Mouse (Mus musculus) liver, embryonic 13.5 days (tissue): Measurements from ENCODE around the gene Praf2. TPM values are rescaled to one million over a fixed set of nuclear protein-coding genes. Genes with fewer than 3 reads are reported as not detected.
"Not testable (repeated sequence)": the region's sequence is repeated elsewhere in the genome, so short reads cannot be mapped to it uniquely, and the experiment has no call there.

ENCODE experiments used
- ATAC-seq: fragments of 200-750 bp; cut with Nextera tagmentation; 2 replicates; pipeline ENCODE4 v1.8.0; 2017; ENCODE audit warnings: low read depth, mild to moderate bottlenecking, moderate number of reproducible peaks, moderate library complexity
- DNase-seq: peaks from one replicate; pipeline ENCODE4 v3.0.0; 2022
- H3K27ac ChIP-seq: fragments of 300-500 bp; sonication (generic); 2 replicates; pipeline ENCODE4 v1.5.1; 2015; ENCODE audit warnings: moderate library complexity, mild to moderate bottlenecking, inconsistent platforms
- H3K27me3 ChIP-seq: fragments of 300-500 bp; sonication (generic); 2 replicates; pipeline ENCODE4 v1.6.1; 2015; ENCODE audit warnings: mild to moderate bottlenecking, inconsistent platforms
- H3K36me3 ChIP-seq: fragments of 300-500 bp; sonication (generic); 2 replicates; pipeline ENCODE4 v1.6.1; 2015; ENCODE audit warnings: mild to moderate bottlenecking, inconsistent platforms
- H3K4me1 ChIP-seq: fragments of 300-500 bp; sonication (generic); replicated peaks from 2 replicates; pipeline ENCODE4 v1.6.1; 2015; ENCODE audit warnings: inconsistent platforms
- H3K4me2 ChIP-seq: fragments of 300-500 bp; sonication (generic); 2 replicates; pipeline ENCODE4 v1.6.1; 2015; ENCODE audit warnings: inconsistent platforms, mild to moderate bottlenecking, moderate library complexity
- H3K4me3 ChIP-seq: fragments of 300-500 bp; sonication (generic); replicated peaks from 2 replicates; pipeline ENCODE4 v1.5.1; 2015; ENCODE audit warnings: mild to moderate bottlenecking, inconsistent platforms
- H3K9ac ChIP-seq: fragments of 300-500 bp; sonication (generic); 2 replicates; pipeline ENCODE4 v1.6.1; 2015; ENCODE audit warnings: mild to moderate bottlenecking, inconsistent platforms
- H3K9me3 ChIP-seq: fragments of 300-500 bp; sonication (generic); replicated peaks from 2 replicates; pipeline ENCODE4 v1.6.1; 2016; ENCODE audit warnings: inconsistent platforms
- whole genome bisulfite sequencing: fragments of 180-500 bp; shearing (Covaris S2); methylation state at CpG from one replicate; pipeline ENCODE4 v1.1.7; 2015; ENCODE audit not compliant: insufficient replicate concordance; 5-methylcytosine and 5-hydroxymethylcytosine counted together
- polyA plus RNA-seq: library from polyadenylated mRNA; unstranded; fragments of >200 nt; fragmentation: Nextera tagmentation; extraction: Ambion mirVana; gene quantifications from 2 replicates; pipeline ENCODE4 v1.2.1, GENCODE M21; 2015

Praf2 gene
- polyA plus RNA-seq, 1 experiment from 2014 or later, result 8.3 TPM

- no peak overlapping the region for H3K27ac ChIP-seq
- H3K4me1 ChIP-seq, result peaks cover 16% of the 10 kb centered on the region
- H3K9me3 ChIP-seq, result no peaks in the 10 kb centered on the region
- WGBS, result 65% methylated on average over 14 of the region's 14 CpGs
- no peak overlapping the region for H3K4me2 ChIP-seq
- no peak overlapping the region for H3K4me3 ChIP-seq
- no peaks in the 10 kb centered on the region for H3K36me3 ChIP-seq
- DNase-seq (no peak), ATAC-seq (0 out of 2 replicates have a peak, but pooled peaks have one; percentile 45)
- no peak overlapping the region for H3K9ac ChIP-seq
- H3K27me3 ChIP-seq, result no peaks in the 10 kb centered on the region
These were observed 11.3 kb downstream of the Praf2 start for GRCm38 (mm10) chrX:7739336-7740081.

- H3K27ac ChIP-seq, result peak overlapping the region; percentile 59
- no peaks in the 10 kb centered on the region for H3K27me3 ChIP-seq
- ATAC-seq (peak; percentile 21; the same call in 1 of the 2 replicates), DNase-seq (no peak)
- peaks cover 16% of the 10 kb centered on the region for H3K4me1 ChIP-seq
- no peak overlapping the region for H3K4me3 ChIP-seq
- 57% methylated on average over 10 of the region's 10 CpGs for WGBS
- no peaks in the 10 kb centered on the region for H3K36me3 ChIP-seq
- peak overlapping the region; percentile 9; the same call in 1 of the 2 replicates for H3K9ac ChIP-seq
- peak overlapping the region; percentile 4; the same call in 1 of the 2 replicates for H3K4me2 ChIP-seq
- H3K9me3 ChIP-seq, result no peaks in the 10 kb centered on the region
These were observed 12.0 kb downstream of the Praf2 start for GRCm38 (mm10) chrX:7740082-7740819.

GRCm38 (mm10) chrX:7741103-7741502 is 12.9 kb downstream of the Praf2 start:
- Histone ChIP-seq H3K4me2 (peak overlapping the region; percentile 14; the same call in 1 of the 2 replicates), H3K4me3 (no peak overlapping the region), H3K36me3 (no peaks in the 10 kb centered on the region), H3K4me1 (peaks cover 16% of the 10 kb centered on the region), H3K9ac (no peak overlapping the region), H3K9me3 (no peaks in the 10 kb centered on the region), H3K27me3 (no peaks in the 10 kb centered on the region), H3K27ac (0 out of 2 replicates have a peak overlapping the region, but pooled peaks have one; percentile 59)
- DNase-seq, result no peak
- ATAC-seq, result no peak; the same call in 1 of the 2 replicates
- 42% methylated on average over 5 of the region's 5 CpGs for WGBS

GRCm38 (mm10) chrX:7743470-7743869 is 15.2 kb downstream of the Praf2 start:
- H3K27ac ChIP-seq, result no peak overlapping the region
- peaks cover 16% of the 10 kb centered on the region for H3K4me1 ChIP-seq
- DNase-seq (no peak), ATAC-seq (no peak)
- no peak overlapping the region for H3K4me2 ChIP-seq
- no peak overlapping the region for H3K4me3 ChIP-seq
- H3K27me3 ChIP-seq, result no peaks in the 10 kb centered on the region
- H3K9ac ChIP-seq, result no peak overlapping the region
- no peaks in the 10 kb centered on the region for H3K9me3 ChIP-seq
- H3K36me3 ChIP-seq, result no peaks in the 10 kb centered on the region
- WGBS, result 38% methylated on average over 5 of the region's 5 CpGs

- Histone ChIP-seq H3K4me1 (peaks cover 15% of the 10 kb centered on the region), H3K27ac (no peak overlapping the region), H3K36me3 (no peaks in the 10 kb centered on the region), H3K4me2 (no peak overlapping the region), H3K4me3 (no peak overlapping the region), H3K27me3 (no peaks in the 10 kb centered on the region), H3K9me3 (no peaks in the 10 kb centered on the region), H3K9ac (no peak overlapping the region)
- WGBS, result 33% methylated on average over 1 of the region's 1 CpGs
- ATAC-seq (no peak), DNase-seq (no peak)
These were observed 16.7 kb downstream of the Praf2 start for GRCm38 (mm10) chrX:7744940-7745339.

GRCm38 (mm10) chrX:7745429-7745828 is 17.2 kb downstream of the Praf2 start:
- no peaks in the 10 kb centered on the region for H3K9me3 ChIP-seq
- H3K9ac ChIP-seq, result no peak overlapping the region
- DNase-seq, result no peak
- WGBS, result 77% methylated on average over 8 of the region's 8 CpGs
- no peak overlapping the region for H3K27ac ChIP-seq
- no peak overlapping the region for H3K4me3 ChIP-seq
- no peaks in the 10 kb centered on the region for H3K36me3 ChIP-seq
- H3K4me1 ChIP-seq, result peaks cover 14% of the 10 kb centered on the region
- no peak for ATAC-seq
- H3K27me3 ChIP-seq, result no peaks in the 10 kb centered on the region
- H3K4me2 ChIP-seq, result no peak overlapping the region

GRCm38 (mm10) chrX:7750432-7751116 is 22.3 kb downstream of the Praf2 start, which contains the start of gene Ccdc120:
Gene Ccdc120, minus strand, starts transcription at chrX:7750905.
- no peak within 1 kb of the TSS for H3K27ac ChIP-seq
- no peaks in the 10 kb centered on the region for H3K27me3 ChIP-seq
- peaks cover 8% of the 10 kb centered on the region; the same call in 1 of the 2 replicates for H3K4me1 ChIP-seq
- ATAC-seq, result peak; percentile 36
- H3K9ac ChIP-seq, result peak within 1 kb of the TSS; percentile 55; the same call in 1 of the 2 replicates
- 9% methylated on average over 46 of the region's 56 CpGs for WGBS
- no peaks in the 10 kb centered on the region for H3K36me3 ChIP-seq
- no peak for DNase-seq
- H3K9me3 ChIP-seq, result no peaks in the 10 kb centered on the region
- H3K4me3 ChIP-seq, result peak within 1 kb of the TSS; percentile 64
- H3K4me2 ChIP-seq, result peak within 1 kb of the TSS; percentile 79

- H3K36me3 ChIP-seq, DNase-seq, H3K4me1 ChIP-seq, H3K4me2 ChIP-seq, H3K9ac ChIP-seq, ATAC-seq, H3K27me3 ChIP-seq, H3K4me3 ChIP-seq, H3K9me3 ChIP-seq, H3K27ac ChIP-seq: not testable (repeated sequence)
- WGBS, result 7% methylated on average over 3 of the region's 3 CpGs
These were observed 25.4 kb downstream of the Praf2 start for GRCm38 (mm10) chrX:7753627-7754026.

- DNase-seq (peak; percentile 89), ATAC-seq (peak; percentile 94)
- H3K4me1 ChIP-seq, result peaks cover 40% of the 10 kb centered on the region
- 19% methylated on average over 38 of the region's 38 CpGs for WGBS
- H3K9ac ChIP-seq, result peak within 1 kb of the TSS; percentile 78
- peaks cover 10% of the 10 kb centered on the region for H3K36me3 ChIP-seq
- H3K9me3 ChIP-seq, result no peaks in the 10 kb centered on the region
- H3K4me3 ChIP-seq, result peak within 1 kb of the TSS; percentile 73
- H3K27me3 ChIP-seq, result no peaks in the 10 kb centered on the region
- H3K4me2 ChIP-seq, result peak within 1 kb of the TSS; percentile 84
- H3K27ac ChIP-seq, result peak within 1 kb of the TSS; percentile 74
These were observed 34.1 kb downstream of the Praf2 start, which contains the start of gene Tfe3 for GRCm38 (mm10) chrX:7762137-7762920. Gene Tfe3, plus strand, starts transcription at chrX:7762560.

GRCm38 (mm10) chrX:7762921-7763197 is 34.6 kb downstream of the Praf2 start:
- DNase-seq (no peak), ATAC-seq (peak; percentile 35)
- 26% methylated on average over 21 of the region's 21 CpGs for WGBS
- Histone ChIP-seq H3K9me3 (no peaks in the 10 kb centered on the region), H3K27ac (peak overlapping the region; percentile 74), H3K9ac (peak overlapping the region; percentile 78), H3K27me3 (no peaks in the 10 kb centered on the region), H3K4me2 (peak overlapping the region; percentile 84), H3K36me3 (peaks cover 15% of the 10 kb centered on the region), H3K4me1 (peaks cover 40% of the 10 kb centered on the region), H3K4me3 (peak overlapping the region; percentile 73)
